Comparison of ENCODE assay signal across 10 mouse cellular contexts in genomic region chr1:128589488-128589887, GRCm38 (mm10). TPM values are rescaled to one million over a fixed set of nuclear protein-coding genes. Genes with fewer than 3 reads are reported as not detected.
DNase-seq lines count a peak whose midpoint lies in the region; ATAC-seq and TF ChIP-seq lines count a peak whose summit lies in the region.
"Had no signal": no experiment of that assay in that cellular context is flagged by ENCODE, and none has a peak within 500 bp of the region (broad histone marks: within the 10 kb centered on the region; RNA-seq: fewer than 3 reads in every experiment).

No protein-coding gene starts in this region.

- H3K4me1 ChIP-seq in kidney, embryonic 14.5 days (ENCODE audit: control insufficient read depth, insufficient read depth, low read length) = no peaks in the 10 kb centered on the region
- H3K4me1 ChIP-seq in bone marrow, adult 2 months (ENCODE audit: control insufficient read depth, insufficient read depth, low read length) = peaks cover 7% of the 10 kb centered on the region; the same call in 1 of the 2 replicates
- peaks cover 52% of the 10 kb centered on the region for H3K4me1 ChIP-seq in forebrain, embryonic 15.5 days
- H3K4me1 ChIP-seq in midbrain, embryonic 15.5 days = peaks cover 52% of the 10 kb centered on the region

- no peak overlapping the region for H3K9ac ChIP-seq in kidney, embryonic 14.5 days (ENCODE audit: low read depth, low read length)
- H3K9ac ChIP-seq in forebrain, embryonic 15.5 days (replicated peaks) = no peak overlapping the region
- no peak overlapping the region for H3K9ac ChIP-seq in midbrain, embryonic 15.5 days

- no peaks in the 10 kb centered on the region for H3K27me3 ChIP-seq in kidney, embryonic 14.5 days (ENCODE audit: control insufficient read depth, insufficient read depth, low read length)
- no peaks in the 10 kb centered on the region for H3K27me3 ChIP-seq in forebrain, embryonic 15.5 days
- H3K27me3 ChIP-seq in midbrain, embryonic 15.5 days (replicated peaks) = no peaks in the 10 kb centered on the region

- TF ChIP-seq CTCF in bone marrow, adult 2 months (IDR thresholded peaks at IDR 0.05; ENCODE audit: control insufficient read depth, insufficient read depth, low read length) = no peak

- peaks cover 17% of the 10 kb centered on the region; the same call in 1 of the 2 replicates for H3K36me3 ChIP-seq in kidney, embryonic 14.5 days (ENCODE audit: control insufficient read depth, insufficient read depth, low read length)
- H3K36me3 ChIP-seq in forebrain, embryonic 15.5 days = peaks cover 7% of the 10 kb centered on the region
- no peaks in the 10 kb centered on the region for H3K36me3 ChIP-seq in midbrain, embryonic 15.5 days (replicated peaks)

- H3K9me3 ChIP-seq in kidney, embryonic 14.5 days (ENCODE audit: control insufficient read depth, low read length) = no peaks in the 10 kb centered on the region
- no peaks in the 10 kb centered on the region for H3K9me3 ChIP-seq in forebrain, embryonic 15.5 days
- no peaks in the 10 kb centered on the region for H3K9me3 ChIP-seq in midbrain, embryonic 15.5 days

- no peak for DNase-seq in kidney, adult 8-10 months
- no peak for DNase-seq in frontal cortex, postnatal 14 days (ENCODE audit: low spot score in 2 of 2)
- no peak for DNase-seq in embryo, embryonic 11 days
- DNase-seq in kidney, postnatal 36 days = no peak
- DNase-seq: heart, postnatal 36 days; layer of hippocampus, postnatal 36 days had no signal

- ATAC-seq in kidney, embryonic 14.5 days (ENCODE audit: low FRiP score, low TSS enrichment) = no peak
- no peak for ATAC-seq in forebrain, embryonic 15.5 days (replicated peaks)
- ATAC-seq in midbrain, embryonic 15.5 days (replicated peaks) = no peak

- H3K4me2 ChIP-seq in kidney, embryonic 14.5 days (replicated peaks; ENCODE audit: low read depth, low read length) = peak overlapping the region; percentile 85
- peak overlapping the region; percentile 93 for H3K4me2 ChIP-seq in forebrain, embryonic 15.5 days (replicated peaks)
- H3K4me2 ChIP-seq in midbrain, embryonic 15.5 days = peak overlapping the region; percentile 93

- peak overlapping the region; percentile 67; the same call in 1 of the 2 replicates for H3K4me3 ChIP-seq in kidney, embryonic 14.5 days (ENCODE audit: low read length)
- peak overlapping the region; percentile 68 for H3K4me3 ChIP-seq in bone marrow, adult 2 months (replicated peaks; ENCODE audit: control insufficient read depth, low read depth, low read length)
- H3K4me3 ChIP-seq in forebrain, embryonic 15.5 days = peak overlapping the region; percentile 72
- H3K4me3 ChIP-seq in midbrain, embryonic 15.5 days = peak overlapping the region; percentile 62

- TF ChIP-seq POLR2A in bone marrow, adult 2 months (IDR thresholded peaks at IDR 0.05; ENCODE audit: borderline replicate concordance, control insufficient read depth, low read depth, low read length) = no peak

- 75% methylated on average over 9 of the region's 9 CpGs for WGBS in kidney, embryonic 14.5 days
- WGBS in bone marrow, adult 2 months = 71% methylated on average over 9 of the region's 9 CpGs
- 85% methylated on average over 9 of the region's 9 CpGs for WGBS in forebrain, embryonic 15.5 days
- 53% methylated on average over 9 of the region's 9 CpGs for WGBS in midbrain, embryonic 15.5 days

- H3K27ac ChIP-seq in kidney, embryonic 14.5 days (ENCODE audit: low read depth, low read length) = no peak overlapping the region
- peak overlapping the region; percentile 11; the same call in 1 of the 2 replicates for H3K27ac ChIP-seq in bone marrow, adult 2 months (ENCODE audit: control insufficient read depth, insufficient read depth, low read depth, low read length, poor library complexity)
- H3K27ac ChIP-seq in forebrain, embryonic 15.5 days (replicated peaks) = no peak overlapping the region
- H3K27ac ChIP-seq in midbrain, embryonic 15.5 days = no peak overlapping the region

RNA-seq across cellular contexts. Expression of gene Cxcr4, which starts 2.6 kb away (rescaled TPM):
- 10.7 and 13.8 TPM in 2 replicates for polyA plus RNA-seq in kidney, embryonic 14.5 days (2014; fragmentation: Nextera tagmentation; extraction: Ambion mirVana)
- polyA plus RNA-seq in bone marrow, adult 2 months (2011; ENCODE audit: insufficient read depth, insufficient read length, low replicate concordance, missing spikeins) = 91.8 and 162 TPM in 2 replicates
- 10.7 and 11.0 TPM in 2 replicates for polyA plus RNA-seq in forebrain, embryonic 15.5 days (2015; fragmentation: Nextera tagmentation; extraction: Ambion mirVana)
- 7.0 and 7.1 TPM in 2 replicates for polyA plus RNA-seq in midbrain, embryonic 15.5 days (2015; fragmentation: Nextera tagmentation; extraction: Ambion mirVana)
